Mouse (Mus musculus) MEL (cell line): ENCODE data around the gene Kif24. TPM values are rescaled to one million over a fixed set of nuclear protein-coding genes. Genes with fewer than 3 reads are reported as not detected.
A peak's percentile ranks its signal among the peaks of the same experiment; 100 is the strongest.

Experiments used
- DNase-seq: peaks from one replicate; pipeline ENCODE4 v3.0.0; 2011; ENCODE audit warnings: low read depth, low spot score
- H3K27ac ChIP-seq: 2 replicates; pipeline ENCODE4 v1.5.1; 2012; ENCODE audit warnings: low read depth, mild to moderate bottlenecking, control low read depth, low read length, moderate library complexity; ENCODE audit not compliant: control insufficient read depth
- H3K27me3 ChIP-seq, 2 experiments: fragments of 150-350 bp in 1 of 2; sonication (generic) in 1 of 2; 2 replicates each; pipeline ENCODE4 v1.6.1; 2012; ENCODE audit warnings: low read length in 2 of 2, mild to moderate bottlenecking in 2 of 2, improper control_type of control experiment in 1 of 2, moderate library complexity in 1 of 2; ENCODE audit not compliant: insufficient read depth in 2 of 2, control insufficient read depth in 1 of 2
- H3K36me3 ChIP-seq, 2 experiments: 2 replicates each; pipeline ENCODE4 v1.6.1; 2012 to 2014; ENCODE audit warnings: low read length in 2 of 2, improper control_type of control experiment in 1 of 2, inconsistent platforms in 1 of 2, mild to moderate bottlenecking in 1 of 2; ENCODE audit not compliant: insufficient read depth in 2 of 2, control insufficient read depth in 1 of 2
- H3K4me1 ChIP-seq, 2 experiments: fragments of 150-350 bp in 1 of 2; sonication (generic) in 1 of 2; 2 replicates each; pipeline ENCODE4 v1.6.1; 2012; ENCODE audit warnings: low read length in 2 of 2, improper control_type of control experiment in 1 of 2, mild to moderate bottlenecking in 1 of 2; ENCODE audit not compliant: insufficient read depth in 2 of 2, control insufficient read depth in 1 of 2
- H3K4me3 ChIP-seq, 2 experiments: fragments of 150-350 bp in 1 of 2; sonication (generic) in 1 of 2; 2 replicates each; pipeline ENCODE4 v1.5.1; 2012; ENCODE audit warnings: low read depth in 2 of 2, low read length in 2 of 2, mild to moderate bottlenecking in 2 of 2, moderate library complexity in 2 of 2, control low read depth in 1 of 2, improper control_type of control experiment in 1 of 2; ENCODE audit not compliant: control insufficient read depth in 1 of 2, insufficient read depth in 1 of 2
- H3K79me2 ChIP-seq: 2 replicates; pipeline ENCODE4 v1.6.1; 2012; ENCODE audit warnings: mild to moderate bottlenecking, low read length, moderate library complexity; ENCODE audit not compliant: control insufficient read depth, poor library complexity, insufficient read depth
- H3K9ac ChIP-seq: 2 replicates; pipeline ENCODE4 v1.6.1; 2012; ENCODE audit warnings: low read depth, mild to moderate bottlenecking, control low read depth, low read length, moderate library complexity; ENCODE audit not compliant: control insufficient read depth, poor library complexity, severe bottlenecking
- H3K9me3 ChIP-seq: fragments of 150-350 bp; sonication (generic); replicated peaks from 2 replicates; pipeline ENCODE4 v1.6.1; 2012; ENCODE audit warnings: mild to moderate bottlenecking, low read length, improper control_type of control experiment, moderate library complexity; ENCODE audit not compliant: insufficient read depth
- CTCF ChIP-seq, 3 experiments: IDR thresholded peaks in 2 of 3; conservative IDR thresholded peaks in 1 of 3; 2 replicates each; pipeline ENCODE4 v1.5.1; 2011 to 2012; ENCODE audit warnings: low read length in 3 of 3, low read depth in 2 of 3, mild to moderate bottlenecking in 2 of 3, improper control_type of control experiment in 1 of 3, inconsistent platforms in 1 of 3, mixed read lengths in 1 of 3, moderate library complexity in 1 of 3; ENCODE audit not compliant: control insufficient read depth in 1 of 3, insufficient read depth in 1 of 3, poor library complexity in 1 of 3, severe bottlenecking in 1 of 3
- KAT2A ChIP-seq: conservative IDR thresholded peaks from 2 replicates; pipeline ENCODE4 v1.6.1; 2012; ENCODE audit warnings: low read depth, low read length, improper control_type of control experiment, inconsistent platforms
- MAX ChIP-seq: IDR thresholded peaks from 2 replicates; pipeline ENCODE4 v1.6.1; 2011; ENCODE audit warnings: low read length, improper control_type of control experiment
- MAZ ChIP-seq: IDR thresholded peaks from 2 replicates; pipeline ENCODE4 v1.6.1; 2012; ENCODE audit warnings: low read depth, mild to moderate bottlenecking, inconsistent platforms, low read length, improper control_type of control experiment
- MYB ChIP-seq: IDR thresholded peaks from 2 replicates; pipeline ENCODE4 v1.6.1; 2011; ENCODE audit warnings: mild to moderate bottlenecking, low read depth, low read length, improper control_type of control experiment
- NRF1 ChIP-seq: IDR thresholded peaks from 2 replicates; pipeline ENCODE4 v1.6.1; 2014; ENCODE audit warnings: low read depth, mild to moderate bottlenecking, inconsistent platforms, low read length, improper control_type of control experiment, moderate library complexity; ENCODE audit not compliant: poor library complexity, insufficient read depth, severe bottlenecking
- RCOR1 ChIP-seq: IDR thresholded peaks from 2 replicates; pipeline ENCODE4 v1.6.1; 2012; ENCODE audit warnings: low read depth, mild to moderate bottlenecking, inconsistent platforms, low read length, improper control_type of control experiment
- SIN3A ChIP-seq: IDR thresholded peaks from 2 replicates; pipeline ENCODE4 v1.6.1; 2012; ENCODE audit warnings: low read length, improper control_type of control experiment, inconsistent platforms
- TAL1 ChIP-seq: IDR thresholded peaks from 2 replicates; pipeline ENCODE4 v1.6.1; 2012; ENCODE audit warnings: mild to moderate bottlenecking, inconsistent platforms, low read length, moderate library complexity, mixed read lengths
- TCF12 ChIP-seq: IDR thresholded peaks from 2 replicates; pipeline ENCODE4 v1.6.1; 2014; ENCODE audit warnings: low read depth, mild to moderate bottlenecking, inconsistent platforms, low read length, improper control_type of control experiment, moderate library complexity
- UBTF ChIP-seq: IDR thresholded peaks from 2 replicates; pipeline ENCODE4 v1.6.1; 2012; ENCODE audit warnings: low read depth, mild to moderate bottlenecking, inconsistent platforms, low read length, improper control_type of control experiment, moderate library complexity, borderline replicate concordance; ENCODE audit not compliant: insufficient read depth
- ZKSCAN1 ChIP-seq: IDR thresholded peaks from 2 replicates; pipeline ENCODE4 v1.6.1; 2012; ENCODE audit warnings: low read depth, mild to moderate bottlenecking, inconsistent platforms, low read length, improper control_type of control experiment, moderate library complexity
- polyA plus RNA-seq, 2 experiments: library from polyadenylated mRNA; stranded (reverse) in 1 of 2; unstranded in 1 of 2; fragments of >175 nt in 1 of 2; fragments of >200 nt in 1 of 2; gene quantifications; 2 replicates each; pipeline versions ENCODE4 v1.2.1 to v1.2.4; 2012; ENCODE audit warnings: low replicate concordance in 2 of 2, low read depth in 1 of 2; ENCODE audit not compliant: insufficient read length in 2 of 2, insufficient read depth in 1 of 2, missing spikeins in 1 of 2
- total RNA-seq: library from RNA; depleted of rRNA; stranded (reverse); fragments of 300-350 nt; gene quantifications from 2 replicates; pipeline ENCODE4 v1.2.3, GENCODE M21; 2012

The Kif24 gene
- total and polyA plus RNA-seq, 3 experiments = 11.6 to 13.2 TPM; not detected in 1

GRCm38 (mm10) chr4:41353265-41353664 is 111.4 kb downstream of the Kif24 start:
- H3K27me3 ChIP-seq = no peaks in the 10 kb centered on the region
- H3K9ac ChIP-seq = no peak overlapping the region
- H3K36me3 ChIP-seq = peaks cover 0 to 20% of the 10 kb centered on the region in 2 experiments; a peak in 3 of 4 replicates
- H3K4me3 ChIP-seq = no peak overlapping the region
- TF ChIP-seq TCF12 = no peak
- TF ChIP-seq RCOR1 = peak; percentile 41; the same call in 1 of the 2 replicates
- H3K9me3 ChIP-seq = no peaks in the 10 kb centered on the region; the same call in 1 of the 2 replicates
- no peak overlapping the region for H3K27ac ChIP-seq
- peaks cover 26% of the 10 kb centered on the region for H3K79me2 ChIP-seq
- peak; percentile 41 for DNase-seq
- H3K4me1 ChIP-seq = peaks cover 2 to 5% of the 10 kb centered on the region in 2 experiments

- Histone ChIP-seq H3K9me3 (no peaks in the 10 kb centered on the region; the same call in 1 of the 2 replicates), H3K27ac (no peak overlapping the region), H3K4me1 (peaks cover 0 to 2% of the 10 kb centered on the region in 2 experiments; a peak in 3 of 4 replicates), H3K27me3 (no peaks in the 10 kb centered on the region), H3K79me2 (peaks cover 26% of the 10 kb centered on the region), H3K36me3 (peaks cover 0 to 18% of the 10 kb centered on the region in 2 experiments; a peak in 3 of 4 replicates), H3K4me3 (no peak overlapping the region), H3K9ac (no peak overlapping the region)
- TF ChIP-seq ZKSCAN1 (no peak), TAL1 (peak; percentile 16; the same call in 1 of the 2 replicates), TCF12 (no peak), CTCF (IDR thresholded peaks at IDR 0.05 in 2 of 3, conservative IDR thresholded peaks at IDR 0.05 in 1 of 3; ENCODE audit: control insufficient read depth in 1 of 3, insufficient read depth in 1 of 3, low read depth in 2 of 3, low read length in 3 of 3, poor library complexity in 1 of 3, severe bottlenecking in 1 of 3) (no peak), NRF1 (no peak), RCOR1 (peak; percentile 45; the same call in 1 of the 2 replicates), MYB (no peak), KAT2A (no peak), SIN3A (no peak), MAX (no peak)
- peak; percentile 54 for DNase-seq
Measured at GRCm38 (mm10) chr4:41352758-41353157, 111.9 kb downstream of the Kif24 start.

- DNase-seq = peak; percentile 54
Measured at GRCm38 (mm10) chr4:41349199-41349591, 115.5 kb downstream of the Kif24 start.

More at GRCm38 (mm10) chr4:41349199-41349591, 115.5 kb downstream of the Kif24 start:
- H3K27me3 ChIP-seq = no peaks in the 10 kb centered on the region
- H3K27ac ChIP-seq = peak overlapping the region; percentile 36; the same call in 1 of the 2 replicates
- TF ChIP-seq UBTF (no peak), MAZ (peak; percentile 26; the same call in 1 of the 2 replicates)
- H3K36me3 ChIP-seq = peaks cover 0 to 23% of the 10 kb centered on the region in 2 experiments; a peak in 2 of 4 replicates
- H3K9ac ChIP-seq = peak overlapping the region; percentile 82
- H3K9me3 ChIP-seq = no peaks in the 10 kb centered on the region
- peaks cover 6 to 11% of the 10 kb centered on the region in 2 experiments for H3K4me1 ChIP-seq
- peak overlapping the region; percentile 76 to 97 for H3K4me3 ChIP-seq
- H3K79me2 ChIP-seq = peaks cover 25% of the 10 kb centered on the region
